Mouse (Mus musculus) forebrain, embryonic 11.5 days (tissue): ENCODE data around the gene Cox6b1. TPM values are rescaled to one million over a fixed set of nuclear protein-coding genes. Genes with fewer than 3 reads are reported as not detected.

Experiments used
- ATAC-seq: fragments of 200-750 bp; cut with Nextera tagmentation; replicated peaks from 2 replicates; pipeline ENCODE4 v1.8.0; 2017; ENCODE audit warnings: moderate TSS enrichment; ENCODE audit not compliant: low FRiP score
- DNase-seq: peaks from one replicate; pipeline ENCODE4 v3.0.0-alpha.2; 2017; ENCODE audit warnings: low spot score
- H3K27ac ChIP-seq: fragments of 300-500 bp; sonication (generic); 2 replicates; pipeline ENCODE4 v1.5.1; 2014; ENCODE audit warnings: low read depth, low read length
- H3K27me3 ChIP-seq: fragments of 300-500 bp; sonication (generic); 2 replicates; pipeline ENCODE4 v1.6.1; 2014; ENCODE audit warnings: mild to moderate bottlenecking, low read length, mixed read lengths; ENCODE audit not compliant: control insufficient read depth, insufficient read depth
- H3K36me3 ChIP-seq: fragments of 300-500 bp; sonication (generic); 2 replicates; pipeline ENCODE4 v1.6.1; 2014; ENCODE audit warnings: mild to moderate bottlenecking, low read length, moderate library complexity, mixed read lengths; ENCODE audit not compliant: control insufficient read depth, insufficient read depth
- H3K4me1 ChIP-seq: fragments of 300-500 bp; sonication (generic); replicated peaks from 2 replicates; pipeline ENCODE4 v1.6.1; 2014; ENCODE audit warnings: low read length, mixed read lengths; ENCODE audit not compliant: control insufficient read depth, insufficient read depth
- H3K4me2 ChIP-seq: fragments of 300-500 bp; sonication (generic); 2 replicates; pipeline ENCODE4 v1.6.1; 2014; ENCODE audit warnings: low read depth, mild to moderate bottlenecking, low read length, moderate library complexity, mixed read lengths; ENCODE audit not compliant: severe bottlenecking
- H3K4me3 ChIP-seq: fragments of 300-500 bp; sonication (generic); 2 replicates; pipeline ENCODE4 v1.5.1; 2014; ENCODE audit warnings: low read depth, low read length
- H3K9ac ChIP-seq: fragments of 300-500 bp; sonication (generic); 2 replicates; pipeline ENCODE4 v1.6.1; 2014; ENCODE audit warnings: low read length
- H3K9me3 ChIP-seq: fragments of 300-500 bp; sonication (generic); 2 replicates; pipeline ENCODE4 v1.6.1; 2016; ENCODE audit warnings: low read length, mixed read lengths; ENCODE audit not compliant: control insufficient read depth
- WGBS: fragments of 180-500 bp; shearing (Covaris S2); extraction: QIAGEN DNeasy Blood & Tissue Kit; methylation state at CpG from one replicate; pipeline ENCODE4 v1.1.7; 2014; 5-methylcytosine and 5-hydroxymethylcytosine counted together
- polyA plus RNA-seq: library from polyadenylated mRNA; unstranded; fragments of >200 nt; fragmentation: Nextera tagmentation; extraction: Ambion mirVana; gene quantifications from 2 replicates; pipeline ENCODE4 v1.2.1, GENCODE M21; 2014

Gene Cox6b1
- polyA plus RNA-seq, 1 experiment from 2014 or later, result 700 TPM

GRCm38 (mm10) chr7:30615049-30615760 lies 10.7 kb downstream of the Cox6b1 start:
- 55% methylated on average over 5 of the region's 5 CpGs for WGBS
- DNase-seq (no peak), ATAC-seq (no peak)
- H3K9me3 ChIP-seq, result no peaks in the 10 kb centered on the region
- no peaks in the 10 kb centered on the region for H3K4me1 ChIP-seq
- no peak overlapping the region for H3K4me3 ChIP-seq
- no peaks in the 10 kb centered on the region for H3K27me3 ChIP-seq
- H3K27ac ChIP-seq, result no peak overlapping the region
- H3K9ac ChIP-seq, result no peak overlapping the region
- no peak overlapping the region for H3K4me2 ChIP-seq
- H3K36me3 ChIP-seq, result peaks cover 3% of the 10 kb centered on the region; the same call in 1 of the 2 replicates

- no peak overlapping the region for H3K4me2 ChIP-seq
- no peak for DNase-seq
- no peak overlapping the region for H3K27ac ChIP-seq
- ATAC-seq, result no peak
- no peak overlapping the region for H3K4me3 ChIP-seq
- H3K36me3 ChIP-seq, result peaks cover 3% of the 10 kb centered on the region; the same call in 1 of the 2 replicates
- no peaks in the 10 kb centered on the region for H3K27me3 ChIP-seq
- no peak overlapping the region for H3K9ac ChIP-seq
- H3K4me1 ChIP-seq, result no peaks in the 10 kb centered on the region
- 88% methylated on average over 2 of the region's 2 CpGs for WGBS
- H3K9me3 ChIP-seq, result no peaks in the 10 kb centered on the region
Observed at GRCm38 (mm10) chr7:30614454-30614853, 11.5 kb downstream of the Cox6b1 start.

- ATAC-seq (peak; percentile 64; the same call in 1 of the 2 replicates), DNase-seq (peak; percentile 79)
- 22% methylated on average over 14 of the region's 14 CpGs for WGBS
- Histone ChIP-seq H3K9ac (no peak overlapping the region), H3K27ac (no peak overlapping the region), H3K36me3 (peaks cover 3% of the 10 kb centered on the region; the same call in 1 of the 2 replicates), H3K4me3 (no peak overlapping the region), H3K9me3 (no peaks in the 10 kb centered on the region), H3K4me2 (no peak overlapping the region), H3K4me1 (no peaks in the 10 kb centered on the region), H3K27me3 (no peaks in the 10 kb centered on the region)
Observed at GRCm38 (mm10) chr7:30613529-30614112, 12.3 kb downstream of the Cox6b1 start.

- no peak for ATAC-seq
Observed at GRCm38 (mm10) chr7:30612654-30613402, 13.1 kb downstream of the Cox6b1 start, which contains the start of gene Upk1a. Gene Upk1a, minus strand, starts transcription at chr7:30612847.

GRCm38 (mm10) chr7:30610043-30610442 lies 15.9 kb downstream of the Cox6b1 start:
- no peaks in the 10 kb centered on the region for H3K36me3 ChIP-seq
- no peak overlapping the region for H3K9ac ChIP-seq
- no peak overlapping the region for H3K4me2 ChIP-seq
- no peak overlapping the region for H3K4me3 ChIP-seq
- H3K27me3 ChIP-seq, result no peaks in the 10 kb centered on the region
- no peak overlapping the region for H3K27ac ChIP-seq
- H3K9me3 ChIP-seq, result no peaks in the 10 kb centered on the region
- ATAC-seq, result no peak
- H3K4me1 ChIP-seq, result no peaks in the 10 kb centered on the region
- DNase-seq, result no peak
- 67% methylated on average over 7 of the region's 7 CpGs for WGBS

More at GRCm38 (mm10) chr7:30612654-30613402, 13.1 kb downstream of the Cox6b1 start, which contains the start of gene Upk1a:
- Histone ChIP-seq H3K9me3 (no peaks in the 10 kb centered on the region), H3K9ac (no peak within 1 kb of the TSS), H3K27ac (no peak within 1 kb of the TSS), H3K4me2 (no peak within 1 kb of the TSS), H3K27me3 (no peaks in the 10 kb centered on the region), H3K36me3 (peaks cover 2% of the 10 kb centered on the region; the same call in 1 of the 2 replicates), H3K4me1 (no peaks in the 10 kb centered on the region), H3K4me3 (no peak within 1 kb of the TSS)
- WGBS, result 82% methylated on average over 8 of the region's 8 CpGs
- DNase-seq, result no peak

GRCm38 (mm10) chr7:30608476-30608875 lies 17.5 kb downstream of the Cox6b1 start:
- Histone ChIP-seq H3K9ac (no peak overlapping the region), H3K27me3 (no peaks in the 10 kb centered on the region), H3K4me3 (no peak overlapping the region), H3K4me1 (no peaks in the 10 kb centered on the region), H3K4me2 (no peak overlapping the region), H3K27ac (no peak overlapping the region), H3K9me3 (no peaks in the 10 kb centered on the region), H3K36me3 (no peaks in the 10 kb centered on the region)
- ATAC-seq, result no peak
- DNase-seq, result no peak
- WGBS, result 47% methylated on average over 16 of the region's 16 CpGs

GRCm38 (mm10) chr7:30607706-30608309 lies 18.1 kb downstream of the Cox6b1 start:
- 32% methylated on average over 8 of the region's 8 CpGs for WGBS
- Histone ChIP-seq H3K9me3 (no peaks in the 10 kb centered on the region), H3K4me2 (no peak overlapping the region), H3K36me3 (no peaks in the 10 kb centered on the region), H3K27me3 (no peaks in the 10 kb centered on the region), H3K27ac (no peak overlapping the region), H3K4me1 (no peaks in the 10 kb centered on the region), H3K4me3 (no peak overlapping the region), H3K9ac (no peak overlapping the region)
- DNase-seq (peak; percentile 78), ATAC-seq (peak; percentile 56)

- Histone ChIP-seq H3K4me3 (no peak overlapping the region), H3K36me3 (no peaks in the 10 kb centered on the region), H3K9me3 (no peaks in the 10 kb centered on the region), H3K4me2 (no peak overlapping the region), H3K4me1 (no peaks in the 10 kb centered on the region), H3K27ac (no peak overlapping the region), H3K27me3 (no peaks in the 10 kb centered on the region), H3K9ac (no peak overlapping the region)
- DNase-seq (no peak), ATAC-seq (no peak)
- WGBS, result 89% methylated on average over 8 of the region's 8 CpGs
Observed at GRCm38 (mm10) chr7:30604944-30605343, 21.0 kb downstream of the Cox6b1 start.
